Mouse (Mus musculus): ENCODE data around the gene Dync1i1. TPM values are rescaled to one million over a fixed set of nuclear protein-coding genes. Genes with fewer than 3 reads are reported as not detected.
A peak's percentile ranks its signal among the peaks of the same experiment; 100 is the strongest.

Dync1i1 gene
- polyA plus RNA-seq, 1 experiment from 2014 or later: 17.1 TPM

GRCm38 (mm10) chr6:5828409-5828974 lies 103.1 kb downstream of the Dync1i1 start:
- no peak for ATAC-seq
- no peaks in the 10 kb centered on the region for H3K9me3 ChIP-seq (replicated peaks)
- no peak overlapping the region for H3K27ac ChIP-seq
- no peak overlapping the region for H3K4me2 ChIP-seq
- no peak overlapping the region for H3K9ac ChIP-seq
- 66% methylated on average over 14 of the region's 14 CpGs for WGBS
- peaks cover 5% of the 10 kb centered on the region; the same call in 1 of the 2 replicates for H3K4me1 ChIP-seq
- H3K36me3 ChIP-seq (ENCODE audit: poor library complexity, severe bottlenecking): no peaks in the 10 kb centered on the region
- no peaks in the 10 kb centered on the region for H3K27me3 ChIP-seq
- no peak overlapping the region for H3K4me3 ChIP-seq

- Histone ChIP-seq H3K4me3 (no peak overlapping the region), H3K27ac (no peak overlapping the region), H3K4me1 (peaks cover 5% of the 10 kb centered on the region; the same call in 1 of the 2 replicates), H3K9ac (no peak overlapping the region), H3K27me3 (no peaks in the 10 kb centered on the region), H3K36me3 (ENCODE audit: poor library complexity, severe bottlenecking) (no peaks in the 10 kb centered on the region), H3K4me2 (no peak overlapping the region), H3K9me3 (replicated peaks) (no peaks in the 10 kb centered on the region)
- ATAC-seq: no peak
- 54% methylated on average over 9 of the region's 9 CpGs for WGBS
Observed at GRCm38 (mm10) chr6:5829148-5829547, 103.7 kb downstream of the Dync1i1 start.

- no peak overlapping the region for H3K9ac ChIP-seq
- H3K4me1 ChIP-seq: peaks cover 5% of the 10 kb centered on the region; the same call in 1 of the 2 replicates
- no peak overlapping the region for H3K4me2 ChIP-seq
- H3K36me3 ChIP-seq (ENCODE audit: poor library complexity, severe bottlenecking): no peaks in the 10 kb centered on the region
- no peaks in the 10 kb centered on the region for H3K27me3 ChIP-seq
- H3K27ac ChIP-seq: no peak overlapping the region
- H3K9me3 ChIP-seq (replicated peaks): no peaks in the 10 kb centered on the region
- ATAC-seq: no peak
- 80% methylated on average over 2 of the region's 2 CpGs for WGBS
- H3K4me3 ChIP-seq: no peak overlapping the region
Observed at GRCm38 (mm10) chr6:5830717-5831116, 105.3 kb downstream of the Dync1i1 start.

GRCm38 (mm10) chr6:5831233-5831632 lies 105.8 kb downstream of the Dync1i1 start:
- Histone ChIP-seq H3K27me3 (no peaks in the 10 kb centered on the region), H3K36me3 (ENCODE audit: poor library complexity, severe bottlenecking) (no peaks in the 10 kb centered on the region), H3K27ac (no peak overlapping the region), H3K4me1 (peaks cover 5% of the 10 kb centered on the region; the same call in 1 of the 2 replicates), H3K4me2 (no peak overlapping the region), H3K4me3 (no peak overlapping the region), H3K9ac (no peak overlapping the region), H3K9me3 (replicated peaks) (no peaks in the 10 kb centered on the region)
- WGBS: 92% methylated on average over 3 of the region's 3 CpGs
- no peak for ATAC-seq

- no peak overlapping the region for H3K9ac ChIP-seq
- whole genome bisulfite sequencing: 90% methylated on average over 2 of the region's 2 CpGs
- H3K27me3 ChIP-seq: no peaks in the 10 kb centered on the region
- peaks cover 5% of the 10 kb centered on the region; the same call in 1 of the 2 replicates for H3K4me1 ChIP-seq
- H3K36me3 ChIP-seq (ENCODE audit: poor library complexity, severe bottlenecking): no peaks in the 10 kb centered on the region
- no peak overlapping the region for H3K27ac ChIP-seq
- no peaks in the 10 kb centered on the region for H3K9me3 ChIP-seq (replicated peaks)
- no peak for ATAC-seq
- H3K4me3 ChIP-seq: no peak overlapping the region
- no peak overlapping the region for H3K4me2 ChIP-seq
Observed at GRCm38 (mm10) chr6:5832838-5833237, 107.4 kb downstream of the Dync1i1 start.

- Histone ChIP-seq H3K4me3 (no peak overlapping the region), H3K27me3 (no peaks in the 10 kb centered on the region), H3K9me3 (replicated peaks) (no peaks in the 10 kb centered on the region), H3K36me3 (ENCODE audit: poor library complexity, severe bottlenecking) (no peaks in the 10 kb centered on the region), H3K4me1 (no peaks in the 10 kb centered on the region), H3K9ac (no peak overlapping the region), H3K27ac (no peak overlapping the region), H3K4me2 (no peak overlapping the region)
- 83% methylated on average over 5 of the region's 5 CpGs for WGBS
- no peak for ATAC-seq
Observed at GRCm38 (mm10) chr6:5842466-5842865, 117.0 kb downstream of the Dync1i1 start.

GRCm38 (mm10) chr6:5846154-5846553 lies 120.7 kb downstream of the Dync1i1 start:
- H3K27me3 ChIP-seq: no peaks in the 10 kb centered on the region
- no peak for ATAC-seq
- no peak overlapping the region for H3K4me2 ChIP-seq
- no peaks in the 10 kb centered on the region for H3K9me3 ChIP-seq (replicated peaks)
- no peaks in the 10 kb centered on the region for H3K4me1 ChIP-seq
- no peak overlapping the region for H3K4me3 ChIP-seq
- H3K36me3 ChIP-seq (ENCODE audit: poor library complexity, severe bottlenecking): no peaks in the 10 kb centered on the region
- no peak overlapping the region for H3K27ac ChIP-seq
- no peak overlapping the region for H3K9ac ChIP-seq
- 96% methylated on average over 5 of the region's 5 CpGs for WGBS

GRCm38 (mm10) chr6:5854048-5854836 lies 128.8 kb downstream of the Dync1i1 start:
- ATAC-seq: no peak
- Histone ChIP-seq H3K27me3 (no peaks in the 10 kb centered on the region), H3K4me3 (no peak overlapping the region), H3K4me2 (no peak overlapping the region), H3K27ac (no peak overlapping the region), H3K9me3 (replicated peaks) (no peaks in the 10 kb centered on the region), H3K36me3 (ENCODE audit: poor library complexity, severe bottlenecking) (no peaks in the 10 kb centered on the region), H3K4me1 (peaks cover 8% of the 10 kb centered on the region; the same call in 1 of the 2 replicates), H3K9ac (no peak overlapping the region)
- 90% methylated on average over 12 of the region's 12 CpGs for WGBS

GRCm38 (mm10) chr6:5855526-5855925 lies 130.1 kb downstream of the Dync1i1 start:
- Histone ChIP-seq H3K9me3 (replicated peaks) (no peaks in the 10 kb centered on the region), H3K4me2 (no peak overlapping the region), H3K9ac (no peak overlapping the region), H3K4me3 (no peak overlapping the region), H3K36me3 (ENCODE audit: poor library complexity, severe bottlenecking) (no peaks in the 10 kb centered on the region), H3K4me1 (peaks cover 8% of the 10 kb centered on the region; the same call in 1 of the 2 replicates), H3K27me3 (no peaks in the 10 kb centered on the region), H3K27ac (no peak overlapping the region)
- WGBS: 84% methylated on average over 6 of the region's 6 CpGs
- no peak for ATAC-seq

GRCm38 (mm10) chr6:5858371-5858770 lies 132.9 kb downstream of the Dync1i1 start:
- no peaks in the 10 kb centered on the region for H3K9me3 ChIP-seq (replicated peaks)
- H3K27me3 ChIP-seq: no peaks in the 10 kb centered on the region
- H3K4me1 ChIP-seq: peaks cover 8% of the 10 kb centered on the region; the same call in 1 of the 2 replicates
- peak; percentile 2; the same call in 1 of the 2 replicates for ATAC-seq
- WGBS: 15% methylated on average over 12 of the region's 12 CpGs
- H3K27ac ChIP-seq: no peak overlapping the region
- no peak overlapping the region for H3K4me3 ChIP-seq
- H3K4me2 ChIP-seq: no peak overlapping the region
- no peaks in the 10 kb centered on the region for H3K36me3 ChIP-seq (ENCODE audit: poor library complexity, severe bottlenecking)
- H3K9ac ChIP-seq: no peak overlapping the region

GRCm38 (mm10) chr6:5858901-5859598 lies 133.6 kb downstream of the Dync1i1 start:
- Histone ChIP-seq H3K36me3 (ENCODE audit: poor library complexity, severe bottlenecking) (no peaks in the 10 kb centered on the region), H3K9me3 (replicated peaks) (no peaks in the 10 kb centered on the region), H3K4me3 (no peak overlapping the region), H3K4me2 (no peak overlapping the region), H3K27me3 (no peaks in the 10 kb centered on the region), H3K4me1 (peaks cover 8% of the 10 kb centered on the region; the same call in 1 of the 2 replicates), H3K9ac (no peak overlapping the region), H3K27ac (no peak overlapping the region)
- ATAC-seq: peak; percentile 57; the same call in 1 of the 2 replicates
- 71% methylated on average over 20 of the region's 20 CpGs for WGBS

GRCm38 (mm10) chr6:5859630-5860029 lies 134.2 kb downstream of the Dync1i1 start:
- Histone ChIP-seq H3K9me3 (replicated peaks) (no peaks in the 10 kb centered on the region), H3K36me3 (ENCODE audit: poor library complexity, severe bottlenecking) (no peaks in the 10 kb centered on the region), H3K9ac (no peak overlapping the region), H3K27me3 (no peaks in the 10 kb centered on the region), H3K4me1 (peaks cover 8% of the 10 kb centered on the region; the same call in 1 of the 2 replicates), H3K4me3 (no peak overlapping the region), H3K27ac (no peak overlapping the region), H3K4me2 (no peak overlapping the region)
- 88% methylated on average over 8 of the region's 8 CpGs for WGBS
- ATAC-seq: no peak
